Mouse (Mus musculus) spleen, adult 2 months (tissue): ENCODE results near the gene Cggbp1. TPM values are rescaled to one million over a fixed set of nuclear protein-coding genes. Genes with fewer than 3 reads are reported as not detected.

Experiments used
- DNase-seq, 2 experiments: peaks; one replicate each; pipeline versions ENCODE4 v3.0.0 to v3.0.0-alpha.2; 2012 to 2021; ENCODE audit warnings: low spot score in 2 of 2, low read depth in 1 of 2
- H3K27ac ChIP-seq: fragments of 200-500 bp; 2 replicates; pipeline ENCODE4 v1.5.1; 2012; ENCODE audit warnings: low read length, inconsistent platforms; ENCODE audit not compliant: insufficient read depth
- H3K27me3 ChIP-seq: fragments of 200-500 bp; 2 replicates; pipeline ENCODE4 v1.6.1; 2012; ENCODE audit warnings: mild to moderate bottlenecking, moderate library complexity, low read length, inconsistent platforms; ENCODE audit not compliant: control insufficient read depth, insufficient read depth
- H3K36me3 ChIP-seq: fragments of 200-500 bp; 2 replicates; pipeline ENCODE4 v1.6.1; 2012; ENCODE audit warnings: mild to moderate bottlenecking, low read length, inconsistent platforms; ENCODE audit not compliant: control insufficient read depth, insufficient read depth
- H3K4me1 ChIP-seq: fragments of 200-500 bp; 2 replicates; pipeline ENCODE4 v1.6.1; 2011; ENCODE audit warnings: inconsistent platforms; ENCODE audit not compliant: control insufficient read depth, insufficient read depth, insufficient read length
- H3K4me3 ChIP-seq: fragments of 200-500 bp; 2 replicates; pipeline ENCODE4 v1.5.1; 2011; ENCODE audit warnings: mild to moderate bottlenecking, inconsistent platforms; ENCODE audit not compliant: insufficient read depth, insufficient read length; ENCODE audit errors: extremely low read depth
- CTCF ChIP-seq: fragments of 200-500 bp; IDR thresholded peaks from 2 replicates; pipeline ENCODE4 v1.5.1; 2011; ENCODE audit warnings: mild to moderate bottlenecking, inconsistent platforms; ENCODE audit not compliant: insufficient read depth, insufficient read length, insufficient replicate concordance; ENCODE audit errors: extremely low read depth
- POLR2A ChIP-seq: fragments of 200-500 bp; IDR thresholded peaks from 2 replicates; pipeline ENCODE4 v1.6.1; 2011; ENCODE audit warnings: low read depth, low read length, inconsistent platforms
- WGBS: fragments of 180-500 bp; shearing (Covaris S2); methylation state at CpG from one replicate; pipeline ENCODE4 v1.1.7; 2018; 5-methylcytosine and 5-hydroxymethylcytosine counted together
- polyA plus RNA-seq: library from polyadenylated mRNA; depleted of rRNA; stranded (reverse); fragments of >200 nt; gene quantifications from 2 replicates; pipeline ENCODE4 v1.2.3, GENCODE M21; 2012

The Cggbp1 gene
- polyA plus RNA-seq, 1 experiment, result 6.9 TPM

GRCm38 (mm10) chr16:64872296-64872695 lies 20.5 kb downstream of the Cggbp1 start:
- Histone ChIP-seq H3K36me3 (no peaks in the 10 kb centered on the region), H3K27me3 (no peaks in the 10 kb centered on the region), H3K4me3 (no peak overlapping the region), H3K4me1 (peaks cover 4% of the 10 kb centered on the region; the same call in 1 of the 2 replicates), H3K27ac (no peak overlapping the region)
- no peak for TF ChIP-seq CTCF
- DNase-seq, result no peak
- 72% methylated on average over 3 of the region's 3 CpGs for WGBS

DNA sequence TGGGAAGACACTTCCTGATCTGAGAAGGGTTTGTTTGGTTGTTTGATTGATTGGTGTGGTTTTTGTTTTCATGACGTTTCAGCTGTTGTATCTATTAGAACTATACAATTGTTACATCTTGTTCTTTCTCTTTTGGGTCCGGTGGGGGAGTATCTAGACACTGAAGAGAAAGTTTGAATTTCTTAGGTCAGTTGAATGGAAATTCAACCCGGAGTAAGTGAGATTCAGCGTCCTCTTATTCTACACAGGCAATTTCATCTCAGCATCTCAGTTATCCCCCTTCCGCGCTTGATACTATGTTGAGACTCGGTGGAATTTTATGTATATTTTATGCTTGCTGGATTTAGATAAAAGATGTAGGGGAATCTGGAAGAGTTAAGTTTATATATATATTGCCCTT lies 21.0 kb downstream of the Cggbp1 start:
- Histone ChIP-seq H3K27ac (no peak overlapping the region), H3K4me3 (peak overlapping the region; percentile 25), H3K36me3 (no peaks in the 10 kb centered on the region), H3K4me1 (peaks cover 4% of the 10 kb centered on the region; the same call in 1 of the 2 replicates), H3K27me3 (no peaks in the 10 kb centered on the region)
- WGBS, result 5% methylated on average over 7 of the region's 7 CpGs
- TF ChIP-seq POLR2A, result no peak
- no peak for TF ChIP-seq CTCF
- DNase-seq, result no peak

- Histone ChIP-seq H3K27ac (peak overlapping the region; percentile 97), H3K36me3 (no peaks in the 10 kb centered on the region), H3K27me3 (no peaks in the 10 kb centered on the region), H3K4me3 (peak overlapping the region; percentile 86), H3K4me1 (peaks cover 4% of the 10 kb centered on the region; the same call in 1 of the 2 replicates)
- TF ChIP-seq CTCF (no peak), POLR2A (peak; percentile 56; the same call in 1 of the 2 replicates)
- WGBS, result under 1% methylated on average over 29 of the region's 29 CpGs
- peak; percentile 64 to 65 for DNase-seq
These were observed 21.9 kb downstream of the Cggbp1 start for GRCm38 (mm10) chr16:64873416-64874305.

DNA sequence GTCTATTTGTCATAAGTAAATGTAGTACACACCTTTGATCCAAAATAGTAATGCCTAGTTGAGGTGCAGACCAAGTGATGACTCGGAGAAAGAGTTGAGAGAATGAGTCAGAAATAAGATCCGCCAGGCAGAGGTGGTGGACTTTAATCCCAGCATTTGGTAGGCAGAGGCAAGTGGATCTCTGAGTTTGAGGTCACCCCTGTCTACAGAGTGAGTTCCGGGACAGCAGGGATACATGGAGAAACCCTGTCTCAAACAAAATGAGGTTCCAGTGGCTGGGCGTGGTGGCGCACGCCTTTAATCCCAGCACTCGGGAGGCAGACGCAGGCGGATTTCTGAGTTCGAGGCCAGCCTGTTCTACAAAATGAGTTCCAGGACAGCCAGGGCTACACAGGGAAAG lies 23.6 kb downstream of the Cggbp1 start:
- Histone ChIP-seq H3K27me3 (no peaks in the 10 kb centered on the region), H3K4me3 (no peak overlapping the region), H3K36me3 (no peaks in the 10 kb centered on the region), H3K27ac (no peak overlapping the region), H3K4me1 (peaks cover 4% of the 10 kb centered on the region; the same call in 1 of the 2 replicates)
- TF ChIP-seq CTCF, result no peak
- no peak for TF ChIP-seq POLR2A
- no peak for DNase-seq
- WGBS, result 96% methylated on average over 10 of the region's 10 CpGs

DNA sequence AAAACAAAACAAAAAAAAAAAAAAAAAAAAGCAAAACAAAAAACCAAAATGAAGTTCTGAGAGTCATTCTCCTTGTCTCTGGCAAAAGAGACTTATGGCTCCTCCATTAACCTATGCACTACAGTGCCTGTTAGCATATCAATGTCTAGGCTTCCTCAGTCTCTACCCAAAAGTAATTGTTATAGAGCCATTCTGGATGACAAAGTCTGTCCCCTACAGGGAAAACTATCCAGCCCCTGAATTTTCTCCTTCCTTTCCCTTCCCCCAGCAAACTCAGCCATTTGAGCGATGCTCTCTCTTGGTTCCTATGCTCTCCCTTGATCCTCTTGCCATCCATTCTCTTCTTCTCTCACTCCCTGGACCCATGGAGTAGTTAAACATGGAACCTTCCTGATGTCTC lies 24.0 kb downstream of the Cggbp1 start:
- no peak for DNase-seq
- WGBS, result 90% methylated on average over 1 of the region's 1 CpGs
- Histone ChIP-seq H3K4me1 (peaks cover 4% of the 10 kb centered on the region; the same call in 1 of the 2 replicates), H3K36me3 (no peaks in the 10 kb centered on the region), H3K27ac (no peak overlapping the region), H3K27me3 (no peaks in the 10 kb centered on the region), H3K4me3 (no peak overlapping the region)
- no peak for TF ChIP-seq POLR2A
- no peak for TF ChIP-seq CTCF

DNA sequence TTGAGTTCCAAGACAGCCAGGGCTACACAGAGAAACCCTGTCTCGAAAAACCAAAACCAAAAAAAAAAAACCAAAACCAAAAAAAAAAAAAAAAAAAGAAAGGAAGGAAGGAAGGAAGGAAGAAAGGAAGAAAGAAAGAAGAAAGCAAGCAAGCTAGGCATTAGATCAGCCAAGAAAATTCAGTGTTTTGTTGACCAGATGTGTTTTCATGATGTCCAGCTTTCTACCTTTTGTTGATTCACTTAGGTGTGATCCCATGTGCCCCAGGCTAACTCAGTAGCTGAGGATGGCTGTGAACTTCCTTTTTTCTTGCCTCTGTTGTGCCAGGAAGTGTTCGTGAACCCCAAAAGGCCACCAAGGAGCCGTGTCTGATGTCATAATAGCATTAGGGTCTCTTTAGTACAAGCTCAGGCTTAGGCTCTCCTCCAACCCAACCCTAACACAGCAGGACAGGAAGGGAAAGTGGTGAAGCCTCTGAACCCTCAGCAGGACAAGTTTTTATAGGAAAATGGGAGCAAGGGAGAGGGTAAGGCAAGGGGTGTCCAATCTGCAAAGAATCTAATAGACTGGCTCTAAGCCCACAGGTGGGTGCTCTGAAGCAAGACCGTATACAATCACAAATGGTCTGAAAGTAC lies 25.0 kb downstream of the Cggbp1 start:
- no peak overlapping the region for H3K4me3 ChIP-seq
- H3K27me3 ChIP-seq, result no peaks in the 10 kb centered on the region
- H3K36me3 ChIP-seq, result no peaks in the 10 kb centered on the region
- no peak for DNase-seq
- H3K27ac ChIP-seq, result 0 out of 2 replicates have a peak overlapping the region, but pooled peaks have one; percentile 12
- WGBS, result 28% methylated on average over 4 of the region's 4 CpGs
- TF ChIP-seq POLR2A (no peak), CTCF (no peak)
- H3K4me1 ChIP-seq, result peaks cover 4% of the 10 kb centered on the region; the same call in 1 of the 2 replicates

DNA sequence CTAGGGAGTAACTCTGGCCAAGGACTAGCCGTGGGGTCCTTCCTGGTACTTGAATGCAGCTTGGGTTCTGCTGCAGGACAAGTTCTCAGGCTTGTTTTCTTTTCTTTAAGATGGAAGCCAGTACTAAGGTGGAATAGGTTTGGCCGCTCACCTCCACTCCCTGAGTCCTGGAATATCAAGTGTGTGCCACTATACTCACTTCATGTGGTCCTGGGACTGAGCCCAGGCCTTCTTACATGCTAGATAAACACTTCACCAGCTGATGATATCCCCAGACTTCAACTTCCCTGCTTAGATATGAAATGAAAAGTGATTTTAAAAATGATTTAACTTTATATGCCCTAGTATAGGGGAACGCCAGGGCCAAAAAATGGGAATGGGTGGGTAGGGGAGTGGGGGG lies 25.5 kb downstream of the Cggbp1 start:
- no peak overlapping the region for H3K4me3 ChIP-seq
- WGBS, result 71% methylated on average over 3 of the region's 3 CpGs
- DNase-seq, result no peak
- H3K36me3 ChIP-seq, result no peaks in the 10 kb centered on the region
- TF ChIP-seq POLR2A, result no peak
- TF ChIP-seq CTCF, result no peak
- H3K27me3 ChIP-seq, result no peaks in the 10 kb centered on the region
- H3K4me1 ChIP-seq, result peaks cover 4% of the 10 kb centered on the region; the same call in 1 of the 2 replicates
- no peak overlapping the region for H3K27ac ChIP-seq
